Mouse (Mus musculus) hindbrain, embryonic 13.5 days (tissue): ENCODE measurements around the gene Rab1b. TPM values are rescaled to one million over a fixed set of nuclear protein-coding genes. Genes with fewer than 3 reads are reported as not detected.
"Not testable (repeated sequence)": the region's sequence is repeated elsewhere in the genome, so short reads cannot be mapped to it uniquely, and the experiment has no call there.

Experiments used
- ATAC-seq: fragments of 200-750 bp; cut with Nextera tagmentation; 2 replicates; pipeline ENCODE4 v1.8.0; 2017; ENCODE audit warnings: moderate TSS enrichment; ENCODE audit not compliant: low FRiP score
- H3K27ac ChIP-seq: fragments of 300-500 bp; sonication (generic); 2 replicates; pipeline ENCODE4 v1.5.1; 2015; ENCODE audit warnings: inconsistent platforms, mild to moderate bottlenecking, moderate library complexity
- H3K27me3 ChIP-seq: fragments of 300-500 bp; sonication (generic); 2 replicates; pipeline ENCODE4 v1.6.1; 2015; ENCODE audit warnings: mild to moderate bottlenecking, inconsistent platforms
- H3K36me3 ChIP-seq: fragments of 300-500 bp; sonication (generic); 2 replicates; pipeline ENCODE4 v1.6.1; 2015; ENCODE audit warnings: mild to moderate bottlenecking, inconsistent platforms
- H3K4me1 ChIP-seq: fragments of 300-500 bp; sonication (generic); replicated peaks from 2 replicates; pipeline ENCODE4 v1.6.1; 2015; ENCODE audit warnings: inconsistent platforms
- H3K4me2 ChIP-seq: fragments of 300-500 bp; sonication (generic); 2 replicates; pipeline ENCODE4 v1.6.1; 2015; ENCODE audit warnings: inconsistent platforms, mild to moderate bottlenecking, moderate library complexity
- H3K4me3 ChIP-seq: fragments of 300-500 bp; sonication (generic); 2 replicates; pipeline ENCODE4 v1.5.1; 2015; ENCODE audit warnings: mild to moderate bottlenecking, inconsistent platforms
- H3K9ac ChIP-seq: fragments of 300-500 bp; sonication (generic); 2 replicates; pipeline ENCODE4 v1.6.1; 2015; ENCODE audit warnings: mild to moderate bottlenecking, inconsistent platforms
- H3K9me3 ChIP-seq: fragments of 300-500 bp; sonication (generic); 2 replicates; pipeline ENCODE4 v1.6.1; 2016; ENCODE audit warnings: inconsistent platforms
- WGBS: fragments of 180-500 bp; shearing (Covaris S2); methylation state at CpG from one replicate; pipeline ENCODE4 v1.1.7; 2015; 5-methylcytosine and 5-hydroxymethylcytosine counted together
- polyA plus RNA-seq: library from polyadenylated mRNA; unstranded; fragments of >200 nt; fragmentation: Nextera tagmentation; extraction: Ambion mirVana; gene quantifications from 2 replicates; pipeline ENCODE4 v1.2.1, GENCODE M21; 2015

Rab1b gene
- polyA plus RNA-seq, 1 experiment from 2014 or later, result 234 TPM

GRCm38 (mm10) chr19:5094746-5095417 lies 12.0 kb downstream of the Rab1b start:
- Histone ChIP-seq H3K27ac (peak overlapping the region; percentile 97), H3K4me3 (peak overlapping the region; percentile 93), H3K27me3 (no peaks in the 10 kb centered on the region), H3K9me3 (no peaks in the 10 kb centered on the region), H3K4me2 (peak overlapping the region; percentile 87), H3K4me1 (peaks cover 71% of the 10 kb centered on the region), H3K36me3 (peaks cover 44% of the 10 kb centered on the region), H3K9ac (peak overlapping the region; percentile 100)
- WGBS, result 31% methylated on average over 11 of the region's 11 CpGs
- ATAC-seq, result no peak

- Histone ChIP-seq H3K9ac (peak overlapping the region; percentile 100), H3K27me3 (no peaks in the 10 kb centered on the region), H3K27ac (peak overlapping the region; percentile 97), H3K4me2 (peak overlapping the region; percentile 87), H3K4me3 (peak overlapping the region; percentile 93), H3K36me3 (peaks cover 43% of the 10 kb centered on the region), H3K4me1 (peaks cover 71% of the 10 kb centered on the region), H3K9me3 (no peaks in the 10 kb centered on the region)
- 0% methylated on average over 21 of the region's 21 CpGs for WGBS
- ATAC-seq, result peak; percentile 60
Measured at GRCm38 (mm10) chr19:5094243-5094632, 12.6 kb downstream of the Rab1b start.

- H3K9ac ChIP-seq, result peak overlapping the region; percentile 62
- ATAC-seq, result no peak
- peak overlapping the region; percentile 93 for H3K4me3 ChIP-seq
- no peaks in the 10 kb centered on the region for H3K27me3 ChIP-seq
- no peaks in the 10 kb centered on the region for H3K9me3 ChIP-seq
- H3K4me2 ChIP-seq, result peak overlapping the region; percentile 87
- peaks cover 42% of the 10 kb centered on the region for H3K36me3 ChIP-seq
- peaks cover 71% of the 10 kb centered on the region for H3K4me1 ChIP-seq
- 73% methylated on average over 12 of the region's 12 CpGs for WGBS
- H3K27ac ChIP-seq, result peak overlapping the region; percentile 97
Measured at GRCm38 (mm10) chr19:5093481-5094242, 13.2 kb downstream of the Rab1b start.

GRCm38 (mm10) chr19:5092083-5092482 lies 14.8 kb downstream of the Rab1b start:
- H3K36me3 ChIP-seq, result peaks cover 42% of the 10 kb centered on the region
- 90% methylated on average over 10 of the region's 10 CpGs for WGBS
- no peak for ATAC-seq
- no peak overlapping the region for H3K9ac ChIP-seq
- no peak overlapping the region for H3K4me2 ChIP-seq
- H3K27ac ChIP-seq, result peak overlapping the region; percentile 52
- H3K9me3 ChIP-seq, result no peaks in the 10 kb centered on the region
- no peaks in the 10 kb centered on the region for H3K27me3 ChIP-seq
- peaks cover 72% of the 10 kb centered on the region for H3K4me1 ChIP-seq
- no peak overlapping the region for H3K4me3 ChIP-seq

- Histone ChIP-seq H3K4me3 (peak overlapping the region; percentile 77), H3K9me3 (no peaks in the 10 kb centered on the region), H3K27ac (no peak overlapping the region), H3K4me1 (peaks cover 56% of the 10 kb centered on the region), H3K4me2 (peak overlapping the region; percentile 87), H3K27me3 (peaks cover 22% of the 10 kb centered on the region), H3K36me3 (peaks cover 42% of the 10 kb centered on the region), H3K9ac (peak overlapping the region; percentile 86)
- WGBS, result 91% methylated on average over 4 of the region's 4 CpGs
- ATAC-seq, result no peak
Measured at GRCm38 (mm10) chr19:5089324-5089723, 17.5 kb downstream of the Rab1b start.

GRCm38 (mm10) chr19:5087884-5088728 lies 18.8 kb downstream of the Rab1b start, which contains the start of gene Yif1a:
Yif1a (plus strand) TSS chr19:5088538.
- Histone ChIP-seq H3K4me3 (peak within 1 kb of the TSS; percentile 77), H3K9ac (peak within 1 kb of the TSS; percentile 86), H3K4me2 (peak within 1 kb of the TSS; percentile 87), H3K9me3 (no peaks in the 10 kb centered on the region), H3K36me3 (peaks cover 34% of the 10 kb centered on the region), H3K27ac (peak within 1 kb of the TSS; percentile 93), H3K27me3 (peaks cover 34% of the 10 kb centered on the region), H3K4me1 (peaks cover 44% of the 10 kb centered on the region)
- under 1% methylated on average over 58 of the region's 58 CpGs for WGBS
- ATAC-seq, result peak; percentile 94

GRCm38 (mm10) chr19:5086533-5086932 lies 20.3 kb downstream of the Rab1b start:
- not testable (repeated sequence) for H3K4me2 ChIP-seq, H3K9ac ChIP-seq, H3K27ac ChIP-seq, H3K9me3 ChIP-seq, ATAC-seq, H3K4me3 ChIP-seq
- H3K36me3 ChIP-seq, result peaks cover 18% of the 10 kb centered on the region
- WGBS, result 51% methylated on average over 4 of the region's 4 CpGs
- H3K4me1 ChIP-seq, result peaks cover 33% of the 10 kb centered on the region
- peaks cover 50% of the 10 kb centered on the region for H3K27me3 ChIP-seq

GRCm38 (mm10) chr19:5085145-5085863 lies 21.6 kb downstream of the Rab1b start, which contains the start of gene Tmem151a:
Tmem151a (minus strand) TSS chr19:5085531.
- Histone ChIP-seq H3K4me1 (peaks cover 33% of the 10 kb centered on the region), H3K4me2 (peak within 1 kb of the TSS; percentile 79), H3K36me3 (peaks cover 7% of the 10 kb centered on the region), H3K4me3 (peak within 1 kb of the TSS; percentile 55), H3K27ac (no peak within 1 kb of the TSS), H3K9me3 (no peaks in the 10 kb centered on the region), H3K9ac (peak within 1 kb of the TSS; percentile 75), H3K27me3 (peaks cover 62% of the 10 kb centered on the region)
- WGBS, result under 1% methylated on average over 57 of the region's 69 CpGs
- ATAC-seq, result no peak

GRCm38 (mm10) chr19:5084834-5085144 lies 22.1 kb downstream of the Rab1b start:
- no peak overlapping the region for H3K27ac ChIP-seq
- H3K9me3 ChIP-seq, result no peaks in the 10 kb centered on the region
- WGBS, result 3% methylated on average over 15 of the region's 15 CpGs
- peaks cover 67% of the 10 kb centered on the region for H3K27me3 ChIP-seq
- peak overlapping the region; percentile 55 for H3K4me3 ChIP-seq
- ATAC-seq, result no peak
- peak overlapping the region; percentile 79 for H3K4me2 ChIP-seq
- peak overlapping the region; percentile 75 for H3K9ac ChIP-seq
- H3K4me1 ChIP-seq, result peaks cover 32% of the 10 kb centered on the region
- H3K36me3 ChIP-seq, result peaks cover 4% of the 10 kb centered on the region; the same call in 1 of the 2 replicates

- Histone ChIP-seq H3K9ac (peak overlapping the region; percentile 75), H3K4me3 (peak overlapping the region; percentile 55), H3K9me3 (no peaks in the 10 kb centered on the region), H3K27me3 (peaks cover 71% of the 10 kb centered on the region), H3K27ac (no peak overlapping the region), H3K36me3 (no peaks in the 10 kb centered on the region; the same call in 1 of the 2 replicates), H3K4me2 (peak overlapping the region; percentile 79), H3K4me1 (peaks cover 26% of the 10 kb centered on the region)
- WGBS, result 69% methylated on average over 3 of the region's 3 CpGs
- no peak for ATAC-seq
Measured at GRCm38 (mm10) chr19:5083961-5084833, 22.7 kb downstream of the Rab1b start.

- H3K27ac ChIP-seq, result no peak overlapping the region
- no peak overlapping the region for H3K4me2 ChIP-seq
- H3K27me3 ChIP-seq, result peaks cover 75% of the 10 kb centered on the region
- no peaks in the 10 kb centered on the region; the same call in 1 of the 2 replicates for H3K36me3 ChIP-seq
- no peaks in the 10 kb centered on the region for H3K9me3 ChIP-seq
- 70% methylated on average over 24 of the region's 24 CpGs for WGBS
- H3K4me3 ChIP-seq, result no peak overlapping the region
- no peak for ATAC-seq
- H3K4me1 ChIP-seq, result peaks cover 17% of the 10 kb centered on the region
- no peak overlapping the region for H3K9ac ChIP-seq
Measured at GRCm38 (mm10) chr19:5082596-5082995, 24.3 kb downstream of the Rab1b start.
